Mouse (Mus musculus) brain, embryonic 14.5 days (tissue): ENCODE results near the gene Smurf1. TPM values are rescaled to one million over a fixed set of nuclear protein-coding genes. Genes with fewer than 3 reads are reported as not detected.
A peak's percentile ranks its signal among the peaks of the same experiment; 100 is the strongest.

Source experiments
- DNase-seq: peaks from one replicate; pipeline ENCODE4 v3.0.0-alpha.2; 2011; ENCODE audit warnings: low read depth
- CTCF ChIP-seq: fragments of 200-500 bp; IDR thresholded peaks from 2 replicates; pipeline ENCODE4 v1.5.1; 2012; ENCODE audit warnings: inconsistent platforms, mild to moderate bottlenecking, moderate library complexity, borderline replicate concordance; ENCODE audit not compliant: insufficient read depth, insufficient read length; ENCODE audit errors: extremely low read depth
- POLR2A ChIP-seq: fragments of 200-500 bp; IDR thresholded peaks from 2 replicates; pipeline ENCODE4 v1.6.1; 2012; ENCODE audit warnings: mild to moderate bottlenecking, inconsistent platforms, borderline replicate concordance; ENCODE audit not compliant: poor library complexity, insufficient read depth, insufficient read length, severe bottlenecking; ENCODE audit errors: extremely low read depth
- polyA plus RNA-seq: library from polyadenylated mRNA; depleted of rRNA; stranded (reverse); fragments of >200 nt; gene quantifications from 2 replicates; pipeline ENCODE4 v1.2.3, GENCODE M21; 2012

Gene Smurf1
- polyA plus RNA-seq, 1 experiment: 65.4 TPM

DNA sequence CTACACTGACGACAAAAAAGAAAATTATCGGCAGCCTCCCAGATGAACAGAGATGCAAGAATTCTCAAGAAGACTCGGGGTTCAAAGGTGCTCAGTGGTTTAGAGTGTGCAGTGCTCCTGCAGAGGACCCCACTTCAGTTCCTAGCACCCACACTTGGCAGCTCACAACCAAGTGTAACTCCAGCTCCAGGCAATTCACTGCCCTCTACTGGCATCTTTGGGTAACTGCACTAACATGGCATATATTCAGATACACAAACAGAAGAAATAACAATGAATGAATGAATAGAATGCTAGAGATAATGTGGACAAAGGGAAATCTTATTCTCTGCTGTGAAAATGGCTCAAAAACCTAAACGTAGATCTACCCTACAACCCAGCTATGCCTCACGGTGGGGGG is 19.2 kb upstream of the Smurf1 start:
- DNase-seq: no peak

DNA sequence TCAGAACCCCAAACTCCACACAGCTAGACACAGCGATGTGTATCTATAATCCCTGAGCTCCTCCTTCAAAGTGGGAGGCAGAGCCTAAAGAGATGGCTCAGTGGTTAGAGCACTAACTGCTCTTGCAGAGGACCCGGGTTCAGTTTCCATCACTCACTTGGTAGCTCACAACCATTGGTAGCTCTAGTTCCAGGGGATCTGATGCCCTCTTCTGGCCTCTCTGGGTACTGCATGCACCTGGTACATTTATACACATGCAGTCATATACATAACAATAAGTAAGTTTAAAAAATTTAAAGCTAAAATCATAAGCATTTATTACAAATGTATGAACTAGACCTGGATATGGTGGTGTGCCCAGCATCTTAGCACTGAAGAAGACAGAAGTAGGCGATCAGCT is 17.6 kb upstream of the Smurf1 start:
- no peak for DNase-seq
- TF ChIP-seq POLR2A (no peak), CTCF (peak; percentile 25; the same call in 1 of the 2 replicates)

More for the DNA sequence above, 19.2 kb upstream of the Smurf1 start:
- TF ChIP-seq POLR2A (no peak), CTCF (peak; percentile 16; the same call in 1 of the 2 replicates)

DNA sequence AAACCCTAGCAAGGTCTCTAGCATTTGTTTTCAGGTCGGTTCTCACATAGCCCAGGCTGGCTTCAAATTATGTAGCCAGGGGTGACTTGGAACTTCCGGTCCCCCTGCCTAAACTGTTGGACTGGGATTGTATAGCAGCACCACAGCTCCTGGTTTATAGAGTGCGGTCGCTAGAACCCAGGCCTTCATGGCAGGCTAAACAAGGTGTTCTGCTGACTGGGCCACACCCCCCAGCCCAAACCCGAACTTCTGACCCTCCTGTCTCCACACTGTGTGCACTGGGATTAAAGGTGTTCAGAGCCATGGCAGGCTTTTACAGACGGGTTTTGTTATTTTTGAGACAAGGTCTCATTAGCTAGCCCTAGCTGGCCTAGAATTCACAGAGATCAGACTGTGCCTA is 13.5 kb upstream of the Smurf1 start:
- TF ChIP-seq POLR2A: no peak
- DNase-seq: no peak

DNA sequence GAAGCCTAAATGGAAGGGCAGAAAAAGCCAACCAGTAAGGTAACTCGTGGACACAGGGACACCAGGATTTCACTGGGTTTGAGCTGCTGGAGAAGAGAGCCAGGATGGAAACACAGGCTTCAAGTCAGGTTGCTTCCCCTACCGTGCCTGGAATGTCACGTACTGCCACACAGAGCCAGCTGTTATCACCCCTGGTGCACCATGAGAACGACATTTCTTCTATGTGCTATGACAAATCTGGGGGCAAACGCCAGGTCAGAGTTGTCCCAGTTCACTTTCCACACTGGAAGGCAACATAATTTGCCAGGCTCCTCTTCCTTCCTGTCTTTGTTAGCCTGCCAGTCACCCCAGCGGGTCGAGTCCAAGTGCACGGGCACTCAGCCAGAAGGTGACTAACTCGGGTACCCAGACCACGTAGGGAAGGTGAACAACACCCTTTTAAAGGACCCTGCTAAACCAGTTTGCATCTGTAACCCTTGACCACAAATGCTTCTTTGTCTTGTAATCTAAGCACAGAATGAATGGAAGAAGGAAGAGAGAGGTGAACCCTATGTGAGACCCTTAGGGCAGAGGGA is 13.0 kb upstream of the Smurf1 start:
- TF ChIP-seq POLR2A (no peak), CTCF (no peak)
- DNase-seq: no peak

DNA sequence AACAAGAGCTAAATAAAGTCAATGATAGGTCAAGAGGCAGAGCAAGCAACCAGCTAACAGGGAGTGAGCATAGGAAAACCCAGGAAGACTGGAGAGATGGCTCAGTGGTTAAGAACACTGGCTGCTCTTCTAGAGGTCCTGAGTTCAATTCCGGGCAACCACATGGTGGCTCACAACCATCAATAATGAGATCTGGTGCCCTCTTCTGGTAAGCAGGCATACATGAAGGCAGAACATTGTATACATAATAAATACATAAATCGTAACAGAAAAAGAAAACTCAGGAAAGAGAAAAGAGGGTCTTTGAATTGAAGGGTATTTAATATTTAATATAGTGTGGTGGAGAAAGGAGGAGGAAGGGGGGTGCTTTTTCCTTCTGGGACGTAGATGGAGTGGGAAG is 5.6 kb upstream of the Smurf1 start:
- DNase-seq: no peak
- TF ChIP-seq CTCF (no peak), POLR2A (no peak)

DNA sequence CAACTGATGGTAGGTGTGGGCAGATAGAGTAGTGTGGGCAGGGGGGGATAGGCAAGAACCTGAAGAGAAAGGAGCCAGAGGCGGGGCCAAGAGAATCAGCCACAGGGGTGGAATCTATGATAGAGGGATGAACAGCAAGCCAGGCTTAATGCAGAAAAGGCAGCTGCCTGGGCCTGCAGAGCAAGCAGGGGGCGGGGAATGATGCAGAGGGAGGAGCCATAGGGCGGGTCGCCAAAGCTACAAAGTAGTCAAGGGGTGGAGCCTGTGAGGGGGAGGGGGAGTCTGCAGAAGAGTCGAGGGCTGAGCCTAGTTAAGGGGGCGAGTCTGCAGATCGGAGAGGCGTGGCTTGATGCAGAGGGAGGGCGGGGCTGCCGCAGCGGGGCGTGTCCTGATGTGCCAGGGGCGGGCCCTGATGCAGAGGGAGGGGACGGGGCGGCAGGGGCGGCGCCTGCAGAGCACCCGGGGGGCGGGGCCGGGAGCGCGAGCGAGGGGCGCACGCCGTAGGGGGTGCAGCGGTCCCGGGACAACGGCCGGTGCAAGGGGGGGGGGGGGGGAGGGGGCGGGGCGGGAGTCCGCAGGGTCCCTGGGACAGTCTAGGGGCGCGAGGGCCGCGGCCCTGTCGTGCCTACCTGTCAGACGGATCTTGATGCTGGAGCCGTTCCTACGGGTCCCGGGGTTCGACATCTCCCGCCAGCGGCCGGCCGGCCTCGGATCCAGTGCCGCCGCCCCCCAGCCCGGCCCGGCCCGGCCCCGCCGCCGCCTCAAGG is 592 bp downstream of the Smurf1 start:
- DNase-seq: peak; percentile 94
- TF ChIP-seq POLR2A (no peak), CTCF (no peak)

DNA sequence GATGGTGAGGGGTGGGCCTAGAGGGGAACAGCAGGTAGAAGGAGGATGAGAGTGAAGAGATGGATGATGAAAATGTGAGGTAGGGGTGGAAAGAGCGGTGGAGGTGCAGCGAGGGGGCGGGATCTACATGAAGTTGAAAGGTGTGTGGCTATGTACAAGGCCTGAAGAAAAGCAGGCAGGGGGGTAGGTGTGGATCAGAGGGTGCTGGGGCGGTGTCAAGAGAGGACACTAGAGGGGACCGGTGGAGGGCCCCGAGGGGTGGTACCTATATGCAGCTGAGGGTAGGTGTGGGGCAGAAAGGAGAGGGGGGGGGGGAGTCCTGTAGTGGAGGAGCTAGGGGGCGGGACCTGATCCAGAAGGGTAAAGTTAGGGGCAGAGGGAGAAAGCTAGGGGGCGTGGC is 1.2 kb downstream of the Smurf1 start:
- no peak for DNase-seq
- TF ChIP-seq POLR2A (no peak), CTCF (no peak)

DNA sequence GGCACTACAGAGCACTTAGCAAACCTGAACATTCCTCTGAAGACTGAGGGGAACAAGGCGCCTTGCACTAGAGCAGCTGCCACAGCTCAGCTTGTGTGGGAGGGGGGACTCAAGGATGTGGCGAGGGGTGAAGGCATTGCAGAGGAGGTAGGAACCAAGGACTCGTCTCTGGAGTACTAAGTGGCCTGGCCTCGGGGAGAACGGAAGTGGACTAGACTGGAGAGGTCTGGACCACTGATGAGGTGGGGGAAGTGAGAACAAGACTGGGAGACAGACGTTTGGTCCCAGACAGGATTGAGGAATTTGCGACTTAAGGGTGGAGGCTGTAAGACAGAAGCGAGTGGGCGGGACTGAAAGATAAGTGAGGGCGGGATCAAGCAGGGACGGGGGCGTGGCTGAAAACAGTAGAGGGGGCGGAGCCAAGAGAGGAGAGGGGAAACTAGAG is 1.8 kb downstream of the Smurf1 start:
- DNase-seq: peak; percentile 67
- TF ChIP-seq POLR2A (no peak), CTCF (no peak)

DNA sequence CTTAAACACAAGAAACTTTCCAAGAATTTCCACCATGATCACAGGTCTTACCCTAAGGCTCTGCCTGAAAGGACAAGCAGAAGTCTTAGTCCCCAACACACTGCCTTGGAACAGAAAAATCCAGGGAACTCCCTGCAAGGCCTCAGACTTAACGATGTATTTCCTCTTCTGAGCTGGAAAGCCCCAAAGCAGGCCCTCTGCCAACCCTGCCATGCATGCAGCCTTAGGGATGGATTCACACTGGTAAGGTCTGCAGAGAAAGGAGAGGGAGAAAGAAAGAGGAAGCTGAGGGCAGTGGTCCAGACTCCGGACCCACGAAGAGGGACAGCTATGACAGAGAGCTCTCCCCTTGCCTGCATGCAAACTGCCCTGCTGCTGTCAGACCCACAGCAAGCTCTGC is 2.2 kb downstream of the Smurf1 start:
- TF ChIP-seq CTCF (no peak), POLR2A (no peak)
- peak; percentile 24 for DNase-seq

DNA sequence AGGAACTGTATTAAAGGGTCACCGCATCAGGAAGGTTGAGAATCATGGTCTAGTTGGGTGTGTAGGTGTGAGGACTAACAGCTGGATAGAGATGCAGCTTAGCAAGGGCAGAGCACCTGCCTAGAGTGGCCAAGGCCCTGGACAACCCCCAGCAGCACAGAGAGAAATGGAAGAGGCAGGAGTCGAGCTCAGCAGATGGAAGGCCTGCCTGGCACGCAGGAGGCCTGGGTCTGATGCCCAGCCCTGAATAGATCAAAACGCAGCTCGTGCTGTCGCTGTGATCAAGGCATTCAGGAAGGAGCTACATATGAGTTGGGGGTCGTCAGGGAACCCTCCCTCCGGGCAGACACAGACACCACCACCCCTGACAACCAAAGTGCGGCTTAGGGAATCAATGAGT is 7.4 kb downstream of the Smurf1 start:
- TF ChIP-seq POLR2A (no peak), CTCF (no peak)

DNA sequence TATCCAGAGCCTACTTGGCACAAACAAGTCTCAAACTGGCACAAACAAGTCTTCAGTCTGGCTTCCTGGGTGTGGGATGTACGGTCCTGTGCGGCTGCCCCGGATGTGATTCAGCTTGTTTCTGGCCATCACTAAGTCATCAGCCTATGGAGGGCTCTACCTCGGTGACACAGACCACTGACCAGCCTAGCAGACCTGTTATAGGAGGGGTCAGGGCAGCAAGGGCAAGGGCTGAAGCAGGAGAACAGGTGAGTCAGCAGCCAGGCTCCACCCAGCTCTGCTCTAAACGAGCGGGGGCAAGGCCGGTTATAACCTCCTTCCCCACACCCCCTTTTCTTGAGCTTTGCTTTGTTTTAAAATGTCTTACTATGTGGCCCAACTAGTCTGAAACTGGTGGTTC is 11.2 kb downstream of the Smurf1 start:
- TF ChIP-seq CTCF (no peak), POLR2A (no peak)
- no peak for DNase-seq

More for the DNA sequence above, 7.4 kb downstream of the Smurf1 start:
- no peak for DNase-seq

DNA sequence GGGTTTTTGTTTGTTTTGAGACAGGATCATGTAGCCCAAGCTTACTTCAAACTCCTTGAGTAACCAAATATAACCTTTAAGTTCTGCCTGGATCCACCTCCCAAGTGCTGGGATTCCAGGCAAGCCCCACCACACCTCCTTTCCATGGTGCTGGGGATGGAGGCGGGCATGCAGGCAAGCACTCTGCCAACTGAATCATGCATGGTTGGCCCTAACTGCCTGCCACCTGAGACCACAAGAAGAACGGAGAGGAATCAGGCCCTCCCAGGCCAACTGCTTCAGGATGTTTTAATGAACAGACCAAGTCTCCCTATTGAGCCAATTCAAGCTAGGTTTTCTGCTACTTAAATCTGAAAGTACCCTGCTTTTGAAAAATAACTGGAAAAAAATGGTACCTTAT is 13.1 kb downstream of the Smurf1 start:
- TF ChIP-seq POLR2A (no peak), CTCF (no peak)

DNA sequence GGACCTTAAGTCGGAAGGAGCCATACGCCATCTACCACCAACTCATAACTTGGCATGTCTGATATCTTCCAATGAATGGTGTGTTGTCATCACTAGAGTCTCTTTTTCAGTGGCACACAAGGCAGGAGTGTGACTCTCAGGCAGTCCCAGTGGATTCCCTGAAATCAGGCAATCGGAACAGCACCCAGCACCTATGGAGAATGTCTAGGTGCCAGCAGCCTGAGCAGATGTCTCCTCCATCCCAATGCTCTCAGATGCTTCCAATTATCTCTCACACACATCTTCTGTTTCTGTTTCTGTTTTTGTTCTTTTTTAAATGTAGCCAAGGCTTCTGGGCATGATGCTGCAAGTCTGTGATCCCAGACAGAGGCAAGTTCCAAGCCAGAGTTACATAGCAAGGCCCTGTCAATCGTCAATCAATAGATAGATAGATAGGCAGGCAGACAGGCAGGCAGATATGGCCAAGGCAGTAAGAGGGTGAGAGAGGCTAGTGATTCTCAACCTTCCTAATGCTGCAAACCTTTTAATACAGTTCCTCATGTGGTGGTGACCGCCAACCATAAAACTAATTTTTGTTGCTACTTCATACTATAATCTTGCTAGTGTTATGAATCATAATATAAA is 15.1 kb downstream of the Smurf1 start:
- no peak for TF ChIP-seq POLR2A
- no peak for TF ChIP-seq CTCF
- no peak for DNase-seq

More for the DNA sequence above, 13.1 kb downstream of the Smurf1 start:
- DNase-seq: no peak
